Mouse (Mus musculus): ENCODE measurements around the gene Slc1a2. TPM values are rescaled to one million over a fixed set of nuclear protein-coding genes. Genes with fewer than 3 reads are reported as not detected.

Gene Slc1a2
- polyA plus RNA-seq, 1 experiment from 2014 or later = 18.8 TPM

- H3K4me3 ChIP-seq = no peak overlapping the region
Measured at GRCm38 (mm10) chr2:102805761-102806496, 147.5 kb downstream of the Slc1a2 start.

GRCm38 (mm10) chr2:102807633-102808032 is 149.2 kb downstream of the Slc1a2 start:
- WGBS = 76% methylated on average over 3 of the region's 3 CpGs

More at GRCm38 (mm10) chr2:102805761-102806496, 147.5 kb downstream of the Slc1a2 start:
- H3K27ac ChIP-seq (replicated peaks) = no peak overlapping the region
- ATAC-seq (ENCODE audit: low read depth) = no peak
- no peak overlapping the region for H3K4me2 ChIP-seq
- H3K27me3 ChIP-seq = no peaks in the 10 kb centered on the region
- H3K36me3 ChIP-seq = no peaks in the 10 kb centered on the region
- no peaks in the 10 kb centered on the region for H3K4me1 ChIP-seq (replicated peaks)
- WGBS = 93% methylated on average over 4 of the region's 4 CpGs
- H3K9ac ChIP-seq = no peak overlapping the region
- no peaks in the 10 kb centered on the region for H3K9me3 ChIP-seq

GRCm38 (mm10) chr2:102809436-102809835 is 151.0 kb downstream of the Slc1a2 start:
- WGBS = 87% methylated on average over 1 of the region's 1 CpGs
- no peak for ATAC-seq (ENCODE audit: low read depth)

More at GRCm38 (mm10) chr2:102807633-102808032, 149.2 kb downstream of the Slc1a2 start:
- Histone ChIP-seq H3K36me3 (no peaks in the 10 kb centered on the region), H3K27ac (replicated peaks) (no peak overlapping the region), H3K4me3 (no peak overlapping the region), H3K27me3 (no peaks in the 10 kb centered on the region), H3K4me2 (no peak overlapping the region), H3K9me3 (no peaks in the 10 kb centered on the region), H3K4me1 (replicated peaks) (no peaks in the 10 kb centered on the region), H3K9ac (no peak overlapping the region)
- ATAC-seq (ENCODE audit: low read depth) = no peak

GRCm38 (mm10) chr2:102812756-102813155 is 154.3 kb downstream of the Slc1a2 start:
- Histone ChIP-seq H3K9me3 (no peaks in the 10 kb centered on the region), H3K27me3 (no peaks in the 10 kb centered on the region), H3K4me2 (no peak overlapping the region), H3K27ac (replicated peaks) (no peak overlapping the region), H3K9ac (no peak overlapping the region), H3K4me3 (no peak overlapping the region), H3K4me1 (replicated peaks) (no peaks in the 10 kb centered on the region), H3K36me3 (no peaks in the 10 kb centered on the region)
- ATAC-seq (ENCODE audit: low read depth) = no peak
- WGBS = 84% methylated on average over 4 of the region's 4 CpGs

More at GRCm38 (mm10) chr2:102809436-102809835, 151.0 kb downstream of the Slc1a2 start:
- no peak overlapping the region for H3K27ac ChIP-seq (replicated peaks)
- no peaks in the 10 kb centered on the region for H3K9me3 ChIP-seq
- no peaks in the 10 kb centered on the region for H3K27me3 ChIP-seq
- no peaks in the 10 kb centered on the region for H3K36me3 ChIP-seq
- H3K4me1 ChIP-seq (replicated peaks) = no peaks in the 10 kb centered on the region
- H3K9ac ChIP-seq = no peak overlapping the region
- no peak overlapping the region for H3K4me3 ChIP-seq
- no peak overlapping the region for H3K4me2 ChIP-seq

GRCm38 (mm10) chr2:102815289-102815809 is 156.9 kb downstream of the Slc1a2 start:
- Histone ChIP-seq H3K4me3 (no peak overlapping the region), H3K27me3 (no peaks in the 10 kb centered on the region), H3K9me3 (no peaks in the 10 kb centered on the region), H3K36me3 (no peaks in the 10 kb centered on the region), H3K9ac (no peak overlapping the region), H3K27ac (replicated peaks) (no peak overlapping the region), H3K4me1 (replicated peaks) (peaks cover 4% of the 10 kb centered on the region), H3K4me2 (no peak overlapping the region)
- WGBS = 61% methylated on average over 6 of the region's 6 CpGs
- ATAC-seq (ENCODE audit: low read depth) = no peak

- no peak overlapping the region for H3K4me2 ChIP-seq
- no peak overlapping the region for H3K27ac ChIP-seq (replicated peaks)
- H3K4me3 ChIP-seq = no peak overlapping the region
- no peaks in the 10 kb centered on the region for H3K27me3 ChIP-seq
- H3K9me3 ChIP-seq = no peaks in the 10 kb centered on the region
- peak; percentile 71 for ATAC-seq (ENCODE audit: low read depth)
- H3K4me1 ChIP-seq (replicated peaks) = peaks cover 13% of the 10 kb centered on the region
- no peak overlapping the region for H3K9ac ChIP-seq
- WGBS = 27% methylated on average over 5 of the region's 5 CpGs
- H3K36me3 ChIP-seq = no peaks in the 10 kb centered on the region
Measured at GRCm38 (mm10) chr2:102820225-102820711, 161.8 kb downstream of the Slc1a2 start.

- Histone ChIP-seq H3K36me3 (no peaks in the 10 kb centered on the region), H3K27ac (replicated peaks) (0 out of 2 replicates have a peak overlapping the region, but pooled peaks have one; percentile 3), H3K4me1 (replicated peaks) (peaks cover 13% of the 10 kb centered on the region), H3K9me3 (no peaks in the 10 kb centered on the region), H3K9ac (no peak overlapping the region), H3K27me3 (no peaks in the 10 kb centered on the region), H3K4me3 (no peak overlapping the region), H3K4me2 (no peak overlapping the region)
- no peak for ATAC-seq (ENCODE audit: low read depth)
- 75% methylated on average over 8 of the region's 8 CpGs for WGBS
Measured at GRCm38 (mm10) chr2:102820790-102821189, 162.3 kb downstream of the Slc1a2 start.

GRCm38 (mm10) chr2:102822036-102822435 is 163.6 kb downstream of the Slc1a2 start:
- Histone ChIP-seq H3K36me3 (no peaks in the 10 kb centered on the region), H3K9me3 (no peaks in the 10 kb centered on the region), H3K9ac (no peak overlapping the region), H3K27ac (replicated peaks) (no peak overlapping the region), H3K4me1 (replicated peaks) (peaks cover 13% of the 10 kb centered on the region), H3K27me3 (no peaks in the 10 kb centered on the region), H3K4me3 (no peak overlapping the region), H3K4me2 (no peak overlapping the region)
- no peak for ATAC-seq (ENCODE audit: low read depth)
- 92% methylated on average over 6 of the region's 6 CpGs for WGBS

- no peaks in the 10 kb centered on the region for H3K27me3 ChIP-seq
- H3K36me3 ChIP-seq = no peaks in the 10 kb centered on the region
- H3K27ac ChIP-seq (replicated peaks) = no peak overlapping the region
- ATAC-seq (ENCODE audit: low read depth) = no peak
- H3K4me2 ChIP-seq = no peak overlapping the region
- H3K4me1 ChIP-seq (replicated peaks) = peaks cover 1% of the 10 kb centered on the region; the same call in 1 of the 2 replicates
- H3K9me3 ChIP-seq = no peaks in the 10 kb centered on the region
- WGBS = 94% methylated on average over 9 of the region's 9 CpGs
- H3K9ac ChIP-seq = no peak overlapping the region
- H3K4me3 ChIP-seq = no peak overlapping the region
Measured at GRCm38 (mm10) chr2:102825961-102826633, 167.6 kb downstream of the Slc1a2 start.

- Histone ChIP-seq H3K27ac (replicated peaks) (no peak overlapping the region), H3K36me3 (no peaks in the 10 kb centered on the region), H3K9me3 (no peaks in the 10 kb centered on the region), H3K9ac (no peak overlapping the region), H3K4me3 (no peak overlapping the region), H3K4me2 (no peak overlapping the region), H3K27me3 (no peaks in the 10 kb centered on the region), H3K4me1 (replicated peaks) (no peaks in the 10 kb centered on the region)
- 58% methylated on average over 1 of the region's 1 CpGs for WGBS
- ATAC-seq (ENCODE audit: low read depth) = no peak
Measured at GRCm38 (mm10) chr2:102827841-102828240, 169.4 kb downstream of the Slc1a2 start.

- Histone ChIP-seq H3K36me3 (no peaks in the 10 kb centered on the region), H3K27me3 (no peaks in the 10 kb centered on the region), H3K9me3 (no peaks in the 10 kb centered on the region), H3K27ac (replicated peaks) (no peak overlapping the region), H3K4me2 (no peak overlapping the region), H3K9ac (no peak overlapping the region), H3K4me1 (replicated peaks) (no peaks in the 10 kb centered on the region), H3K4me3 (no peak overlapping the region)
- WGBS = 49% methylated on average over 7 of the region's 7 CpGs
- no peak for ATAC-seq (ENCODE audit: low read depth)
Measured at GRCm38 (mm10) chr2:102828381-102828780, 169.9 kb downstream of the Slc1a2 start.

GRCm38 (mm10) chr2:102829201-102829600 is 170.7 kb downstream of the Slc1a2 start:
- H3K27ac ChIP-seq (replicated peaks) = no peak overlapping the region
- no peak for ATAC-seq (ENCODE audit: low read depth)
- no peak overlapping the region for H3K4me3 ChIP-seq
- H3K4me2 ChIP-seq = no peak overlapping the region
- no peaks in the 10 kb centered on the region for H3K36me3 ChIP-seq
- 81% methylated on average over 3 of the region's 3 CpGs for WGBS
- H3K9ac ChIP-seq = no peak overlapping the region
- H3K27me3 ChIP-seq = no peaks in the 10 kb centered on the region
- no peaks in the 10 kb centered on the region for H3K9me3 ChIP-seq
- H3K4me1 ChIP-seq (replicated peaks) = no peaks in the 10 kb centered on the region

Measured in neural tube, embryonic 13.5 days (tissue).